Mouse (Mus musculus) cerebellum, postnatal 25 days (tissue): Measurements from ENCODE around the gene Pskh1.

Experiments
- DNase-seq, 2 experiments: peaks; one replicate each; pipeline ENCODE4 v3.0.0; 2021; ENCODE audit warnings: mixed read lengths in 2 of 2

Pskh1 gene

DNA sequence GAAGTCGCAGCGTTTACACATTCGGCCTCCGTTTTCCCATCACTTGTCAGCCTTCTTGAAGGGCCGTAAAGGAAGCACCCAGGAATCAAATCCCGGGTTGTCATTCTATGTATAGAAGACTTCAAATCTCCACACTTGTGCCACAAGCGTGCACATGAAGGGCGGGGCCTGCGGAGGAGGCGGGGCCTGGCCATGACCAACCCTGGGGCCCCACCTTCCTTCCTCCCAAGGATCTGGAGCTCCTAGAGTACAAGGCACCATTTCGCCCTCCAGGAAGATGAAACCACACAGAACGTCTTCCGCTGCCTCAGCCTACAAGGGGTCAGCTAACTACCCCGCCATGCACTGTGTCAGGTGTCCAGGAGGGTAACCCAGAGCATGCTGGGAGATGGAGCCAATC is 60.9 kb downstream of the Pskh1 start:
- DNase-seq, result no peak

DNA sequence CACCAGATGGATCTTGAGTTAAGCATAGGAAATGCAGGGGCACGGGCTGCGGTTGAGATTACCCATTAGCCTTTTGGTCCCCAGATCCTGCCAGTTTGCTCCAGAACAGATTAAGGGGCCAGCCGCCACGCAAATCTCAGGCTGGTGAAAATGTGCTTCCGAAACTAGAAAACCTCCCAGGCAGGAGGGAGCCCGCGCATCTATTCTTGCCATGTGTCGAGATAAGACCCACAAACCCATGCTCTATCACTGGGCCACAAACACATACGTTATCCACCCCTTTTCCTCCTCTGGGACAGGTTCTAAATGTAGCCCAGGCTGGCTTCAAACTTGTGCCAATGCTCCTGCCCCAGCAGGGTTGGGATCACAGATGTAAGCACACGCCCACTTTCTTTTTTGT is 61.3 kb downstream of the Pskh1 start:
- no peak for DNase-seq

DNA sequence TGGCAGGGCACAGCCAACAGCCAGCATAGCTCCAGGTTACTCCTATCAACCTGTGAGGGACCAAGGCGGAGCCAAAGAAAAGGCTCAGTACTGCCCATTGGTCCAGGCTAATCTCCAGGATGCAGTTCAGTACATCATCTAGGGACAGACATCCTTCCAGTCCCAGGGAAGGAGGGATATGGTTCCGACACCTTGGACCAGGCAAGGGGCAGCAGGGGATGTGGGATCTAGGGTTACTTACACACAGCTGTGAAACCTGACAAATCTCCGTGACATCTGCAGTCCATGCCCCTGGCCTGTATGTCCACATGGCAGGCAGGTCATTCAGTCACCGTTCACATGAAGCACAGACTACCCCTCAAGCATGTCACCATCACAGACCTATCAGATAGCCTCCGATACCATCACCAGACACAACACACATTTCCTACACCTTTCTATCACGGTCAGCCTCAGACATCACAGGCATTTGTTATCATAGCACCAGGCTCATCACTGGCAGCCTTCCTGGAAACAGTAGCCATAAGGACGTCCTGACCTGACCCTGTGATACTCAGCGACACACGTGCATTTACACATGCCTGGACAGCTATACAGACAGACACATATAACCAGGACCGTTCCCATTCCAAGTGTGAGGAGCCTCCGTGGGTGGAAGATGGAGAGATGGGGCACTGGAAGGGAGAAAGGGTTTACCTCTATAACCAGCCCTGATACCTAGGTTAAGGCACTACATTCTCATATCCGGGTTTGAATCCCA is 64.4 kb downstream of the Pskh1 start:
- no peak for DNase-seq

DNA sequence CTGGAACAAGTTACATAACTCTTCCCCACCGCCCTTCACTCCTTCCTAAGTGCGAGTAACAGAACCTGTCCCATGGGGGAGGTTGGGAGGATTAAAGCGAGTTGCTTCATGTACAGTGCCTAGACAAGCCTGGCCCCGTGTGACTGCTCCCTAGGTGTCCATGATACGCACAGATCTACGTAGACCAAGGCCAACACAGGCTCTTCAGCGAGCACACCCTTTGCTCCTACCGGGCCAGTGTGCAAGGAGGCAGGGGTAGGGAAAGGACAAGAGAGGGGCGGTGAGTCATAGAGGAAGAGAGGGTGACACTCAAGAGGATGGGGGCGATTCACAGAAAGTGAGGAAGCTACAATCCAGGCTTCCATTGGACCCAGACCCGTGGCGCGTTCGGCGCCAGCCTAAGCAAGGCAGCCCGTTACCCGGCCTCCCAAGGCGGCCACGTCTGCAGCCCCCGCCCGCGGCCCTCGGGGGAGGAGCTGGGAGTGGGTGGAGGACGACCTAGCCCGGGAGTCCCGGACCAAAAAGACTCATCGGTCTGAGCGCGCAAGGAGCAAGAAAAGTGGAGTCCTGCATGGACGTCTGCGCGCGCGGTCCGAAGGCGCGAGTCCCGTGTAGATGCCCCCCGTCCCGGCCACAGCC is 65.1 kb downstream of the Pskh1 start:
- DNase-seq, result peak in 1 of 2 experiments; percentile 32

DNA sequence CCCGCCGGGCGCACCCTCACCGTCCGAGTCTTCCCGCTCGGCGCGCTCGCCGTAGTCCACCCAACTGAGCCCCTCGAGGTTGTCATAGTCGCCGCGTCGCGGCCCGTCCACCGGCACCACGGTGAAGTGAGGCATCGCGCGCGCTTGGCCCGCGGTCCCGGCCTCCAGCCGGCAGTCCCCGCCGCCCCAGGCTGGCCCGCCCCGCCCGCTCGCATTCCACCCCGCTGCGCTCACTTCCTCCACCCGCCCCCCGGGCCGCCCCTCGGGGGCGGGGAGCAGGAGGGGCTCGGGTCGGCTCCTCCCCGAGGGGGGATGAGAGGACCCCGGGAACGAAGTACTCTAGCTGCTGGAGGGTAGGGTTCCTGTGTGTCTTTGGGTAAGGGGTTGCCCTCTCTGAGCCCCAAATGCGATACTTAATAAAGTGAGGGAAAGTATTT is 65.7 kb downstream of the Pskh1 start, which contains the start of gene Slc12a4:
Gene Slc12a4 (minus strand): TSS at position 193 of the 437 bp plus-strand sequence.
- peak in 1 of 2 experiments; percentile 56 for DNase-seq

DNA sequence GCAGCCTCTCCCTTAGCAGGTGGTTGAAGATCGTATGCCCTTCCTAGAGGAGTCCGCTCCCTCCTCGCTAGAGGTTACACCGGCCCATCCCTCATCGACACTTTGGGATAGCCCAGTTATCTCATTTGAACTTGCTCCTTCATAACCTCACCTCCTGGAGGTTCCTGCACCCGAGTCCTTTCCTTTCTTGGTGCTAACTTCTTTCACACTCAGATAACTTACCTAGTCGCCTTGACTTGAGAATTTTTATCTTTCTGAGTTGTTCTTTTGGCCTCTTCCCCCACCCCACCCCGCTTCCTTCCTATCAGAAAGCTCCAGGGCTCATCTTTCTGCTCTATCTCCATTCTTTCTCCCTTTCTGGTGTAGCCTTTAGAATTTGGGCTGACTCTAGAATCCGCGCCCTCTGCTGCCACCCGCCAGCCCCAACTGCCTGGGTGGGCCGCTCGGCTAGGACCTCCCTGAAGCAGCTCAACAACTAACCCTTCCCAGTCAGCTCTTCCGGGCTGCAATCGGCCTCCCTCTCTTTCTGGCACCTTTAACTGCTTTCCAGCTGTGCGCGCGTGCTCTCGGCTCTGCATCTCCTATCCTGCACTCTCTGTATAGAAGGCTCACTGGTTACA is 66.6 kb downstream of the Pskh1 start:
- no peak for DNase-seq

DNA sequence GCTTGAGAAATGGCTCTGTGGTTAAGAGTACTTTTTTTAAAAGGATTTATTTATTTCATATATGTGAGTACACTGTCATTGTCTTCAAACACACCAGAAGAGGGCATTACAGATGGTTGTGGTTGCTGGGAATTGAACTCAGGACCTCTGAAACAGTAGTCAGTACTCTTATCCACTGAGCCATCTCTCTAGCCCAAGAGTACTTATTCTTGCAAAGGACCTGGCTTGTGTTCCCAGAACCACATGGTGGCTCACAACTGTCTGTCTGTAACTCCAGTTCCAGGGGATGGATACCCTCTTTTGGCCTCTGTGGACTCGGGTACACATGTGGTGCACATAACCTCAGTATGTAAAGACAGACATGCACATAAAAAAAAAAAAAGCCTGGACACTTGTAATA is 69.1 kb downstream of the Pskh1 start:
- DNase-seq, result no peak

DNA sequence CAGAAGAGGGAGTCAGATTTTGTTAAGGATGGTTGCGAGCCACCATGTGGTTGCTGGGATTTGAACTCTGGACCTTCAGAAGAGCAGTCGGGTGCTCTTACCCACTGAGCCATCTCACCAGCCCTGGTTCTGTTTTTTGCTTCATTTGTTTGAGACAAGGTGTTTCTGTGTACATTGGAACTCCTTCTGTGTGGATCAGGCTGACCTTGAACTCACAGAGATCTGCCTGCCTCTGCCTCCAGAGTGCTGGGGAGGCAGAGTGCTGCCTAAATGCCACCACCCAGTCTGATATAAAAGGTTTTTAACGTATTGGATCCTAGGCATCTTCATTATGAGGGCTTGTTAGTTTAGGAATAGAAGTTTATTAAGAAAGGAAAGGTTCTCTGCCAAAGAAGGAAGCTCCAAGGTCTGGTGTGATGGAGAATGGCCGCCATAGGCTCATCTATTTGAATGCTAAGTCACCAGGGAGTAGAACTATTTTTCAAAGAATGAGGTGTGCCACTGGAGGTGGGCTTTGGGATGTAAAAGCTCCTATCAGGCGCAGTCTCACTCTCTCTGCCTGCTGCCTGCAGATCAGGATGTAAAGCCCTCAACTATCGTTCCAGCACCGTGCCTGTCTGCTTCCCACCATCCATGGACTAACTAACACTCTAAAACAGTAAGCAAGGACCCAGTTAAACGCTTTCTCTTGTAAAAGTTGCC is 70.9 kb downstream of the Pskh1 start:
- no peak for DNase-seq

DNA sequence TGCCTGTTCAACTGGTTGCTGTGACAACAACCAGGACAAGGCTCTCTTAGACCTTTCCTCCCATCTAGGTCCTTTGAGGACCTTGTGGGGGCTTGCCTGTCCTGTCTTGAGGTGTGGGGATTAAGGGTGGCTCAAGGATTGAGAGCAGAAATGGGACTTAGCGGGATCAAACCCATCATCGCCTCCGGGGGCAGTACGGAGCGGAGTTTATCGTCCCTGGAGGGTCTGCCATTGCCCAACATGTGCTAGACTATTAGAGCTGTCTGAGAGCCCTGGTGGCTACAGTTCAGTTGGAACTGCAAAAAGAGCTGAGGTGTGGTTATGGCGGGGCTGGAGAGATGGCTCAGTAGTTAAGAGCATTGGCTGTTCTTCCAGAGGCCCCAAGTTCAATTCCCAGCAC is 75.1 kb downstream of the Pskh1 start:
- no peak for DNase-seq

DNA sequence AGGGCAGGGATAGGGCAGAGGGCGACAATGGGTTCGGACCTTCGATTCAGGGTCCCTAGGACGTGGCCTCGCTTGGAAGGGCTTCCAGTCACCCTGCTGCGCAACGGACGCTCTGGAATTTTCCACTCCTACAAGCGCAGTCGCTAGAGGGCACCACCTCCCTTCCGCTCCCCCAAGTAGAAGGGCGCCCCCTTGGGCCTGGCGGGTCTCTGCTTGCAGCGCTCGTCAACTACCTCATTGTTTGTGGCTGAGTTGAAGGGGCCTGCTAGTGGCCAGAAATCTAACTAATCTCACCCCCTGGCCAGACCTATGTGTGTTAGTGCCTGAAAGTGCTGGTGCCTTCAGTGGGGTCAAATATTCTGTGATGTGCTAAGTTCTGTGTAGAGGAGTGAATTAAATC is 79.1 kb downstream of the Pskh1 start, which contains the start of gene Dpep3:
Gene Dpep3 (minus strand): TSS at position 105 of the 400 bp plus-strand sequence.
- DNase-seq, result no peak

DNA sequence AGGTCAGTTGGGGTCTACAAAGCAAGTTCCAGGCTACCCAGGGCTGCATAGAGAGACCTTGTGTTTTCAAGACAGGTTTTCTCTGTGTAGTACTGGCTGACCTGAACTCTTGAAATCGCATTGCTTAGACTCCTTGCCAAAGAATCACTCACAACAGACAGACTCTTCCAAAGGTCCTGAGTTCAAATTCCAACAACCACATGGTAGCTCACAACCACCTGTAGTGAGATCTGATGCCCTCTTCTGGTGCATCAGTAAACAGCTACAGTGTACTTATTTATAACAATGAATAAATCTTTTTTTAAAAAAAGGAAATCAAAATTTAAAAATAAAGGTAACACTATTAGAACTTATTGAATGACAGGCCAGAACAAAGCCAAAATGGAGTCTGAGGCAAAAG is 80.9 kb downstream of the Pskh1 start:
- DNase-seq, result no peak
